Mouse (Mus musculus): ENCODE results near the gene Vps13c. TPM values are rescaled to one million over a fixed set of nuclear protein-coding genes. Genes with fewer than 3 reads are reported as not detected.

The Vps13c gene
- total and polyA plus RNA-seq, 3 experiments, result 10.8 to 25.7 (median 18.4) TPM

GRCm38 (mm10) chr9:67851150-67851549 lies 11.0 kb downstream of the Vps13c start:
- no peak for DNase-seq (ENCODE audit: extremely low read depth)
- dilution Hi-C loops (cut with MboI; ENCODE audit: extremely low pct_ligation_motif_present, extremely low pct_unique_long_range_greater_than_20kb, low sequenced_read_pairs) (no loop called here), in situ Hi-C loops (cut with MboI; ENCODE audit: low pct_ligation_motif_present, low pct_unique_long_range_greater_than_20kb, low sequenced_read_pairs) (no loop called here)
- Histone ChIP-seq H3K36me3 (replicated peaks in 1 of 2; ENCODE audit: control insufficient read depth in 1 of 2, insufficient read depth in 1 of 2, low read length in 1 of 2) (peaks cover 9 to 47% of the 10 kb centered on the region in 2 experiments), H3K27ac (ENCODE audit: insufficient read depth, low read depth) (no peak overlapping the region), H3K9me3 (replicated peaks; ENCODE audit: low read length) (no peaks in the 10 kb centered on the region), H3K4me1 (ENCODE audit: control insufficient read depth in 1 of 2, insufficient read depth in 2 of 2) (peaks cover 0 to 24% of the 10 kb centered on the region in 2 experiments; a peak in 1 of 4 replicates), H3K79me2 (replicated peaks; ENCODE audit: control insufficient read depth, extremely low read depth, insufficient read depth, poor library complexity, severe bottlenecking) (0 out of 2 replicates have a peak, but pooled peaks cover 7% of the 10 kb centered on the region), H3K9ac (ENCODE audit: insufficient read depth, low read depth) (no peak overlapping the region), H3K27me3 (replicated peaks) (no peaks in the 10 kb centered on the region), H3K4me3 (replicated peaks in 1 of 3; ENCODE audit: low read depth in 2 of 3, low read length in 2 of 3, poor library complexity in 1 of 3) (no peak overlapping the region), H3K4me2 (ENCODE audit: insufficient read depth, low read depth, poor library complexity, severe bottlenecking) (no peak overlapping the region)
- TF ChIP-seq CTCF (conservative IDR thresholded peaks at IDR 0.05 in 1 of 2, IDR thresholded peaks at IDR 0.05 in 1 of 2; ENCODE audit: low read depth in 2 of 2, low read length in 2 of 2) (peak in 1 of 2 experiments; percentile 38; a peak in 2 of 4 replicates), CHD2 (IDR thresholded peaks at IDR 0.05; ENCODE audit: low read length) (no peak), MAZ (IDR thresholded peaks at IDR 0.05; ENCODE audit: low read depth, low read length) (no peak)

GRCm38 (mm10) chr9:67860273-67860672 lies 20.1 kb downstream of the Vps13c start:
- Histone ChIP-seq H3K36me3 (replicated peaks in 1 of 2; ENCODE audit: control insufficient read depth in 1 of 2, insufficient read depth in 1 of 2, low read length in 1 of 2) (peaks cover 7 to 44% of the 10 kb centered on the region in 2 experiments), H3K27ac (ENCODE audit: insufficient read depth, low read depth) (no peak overlapping the region), H3K4me2 (ENCODE audit: insufficient read depth, low read depth, poor library complexity, severe bottlenecking) (no peak overlapping the region), H3K79me2 (replicated peaks; ENCODE audit: control insufficient read depth, extremely low read depth, insufficient read depth, poor library complexity, severe bottlenecking) (no peaks in the 10 kb centered on the region), H3K4me3 (replicated peaks in 1 of 3; ENCODE audit: low read depth in 2 of 3, low read length in 2 of 3, poor library complexity in 1 of 3) (no peak overlapping the region), H3K9me3 (replicated peaks; ENCODE audit: low read length) (no peaks in the 10 kb centered on the region), H3K27me3 (replicated peaks) (no peaks in the 10 kb centered on the region), H3K9ac (ENCODE audit: insufficient read depth, low read depth) (no peak overlapping the region), H3K4me1 (ENCODE audit: control insufficient read depth in 1 of 2, insufficient read depth in 2 of 2) (peaks cover 0 to 21% of the 10 kb centered on the region in 2 experiments; a peak in 2 of 4 replicates)
- TF ChIP-seq TCF12 (IDR thresholded peaks at IDR 0.05; ENCODE audit: low read depth, low read length) (no peak), ELF1 (IDR thresholded peaks at IDR 0.05; ENCODE audit: low read depth, low read length) (no peak), EP300 (IDR thresholded peaks at IDR 0.05; ENCODE audit: low read length) (no peak), E2F4 (IDR thresholded peaks at IDR 0.05; ENCODE audit: insufficient replicate concordance, low read depth, low read length) (no peak), MEF2A (IDR thresholded peaks at IDR 0.05; ENCODE audit: borderline replicate concordance, low read depth, low read length) (no peak), UBTF (IDR thresholded peaks at IDR 0.05; ENCODE audit: low read depth, low read length) (no peak), MYC (IDR thresholded peaks at IDR 0.05; ENCODE audit: low read depth, low read length) (no peak), POLR2AphosphoS2 (IDR thresholded peaks at IDR 0.05; ENCODE audit: low read depth, low read length) (no peak), ZKSCAN1 (IDR thresholded peaks at IDR 0.05; ENCODE audit: borderline replicate concordance, low read depth, low read length) (no peak), CHD2 (IDR thresholded peaks at IDR 0.05; ENCODE audit: low read length) (no peak), ETS1 (conservative IDR thresholded peaks at IDR 0.05; ENCODE audit: low read depth, low read length) (no peak), IRF4 (IDR thresholded peaks at IDR 0.05; ENCODE audit: low read depth, low read length) (no peak), MAZ (IDR thresholded peaks at IDR 0.05; ENCODE audit: low read depth, low read length) (no peak), RAD21 (IDR thresholded peaks at IDR 0.05; ENCODE audit: low read depth, low read length) (no peak)
- dilution Hi-C loops (cut with MboI; ENCODE audit: extremely low pct_ligation_motif_present, extremely low pct_unique_long_range_greater_than_20kb, low sequenced_read_pairs), result no loop called here
- no peak for DNase-seq (ENCODE audit: extremely low read depth)
- in situ Hi-C loops (cut with MboI; ENCODE audit: low pct_ligation_motif_present, low pct_unique_long_range_greater_than_20kb, low sequenced_read_pairs), result no loop called here
